Mouse (Mus musculus) liver, adult 2 months (tissue): ENCODE results near the gene Bmp8a. TPM values are rescaled to one million over a fixed set of nuclear protein-coding genes. Genes with fewer than 3 reads are reported as not detected.
A peak's percentile ranks its signal among the peaks of the same experiment; 100 is the strongest.
"Not testable (repeated sequence)": the region's sequence is repeated elsewhere in the genome, so short reads cannot be mapped to it uniquely, and the experiment has no call there.

ENCODE experiments used
- DNase-seq: peaks from one replicate; pipeline ENCODE4 v3.0.0-alpha.2; 2011; ENCODE audit warnings: low read depth, low spot score; ENCODE audit errors: extremely low read depth
- H3K27ac ChIP-seq: fragments of 200-500 bp; replicated peaks from 2 replicates; pipeline ENCODE4 v1.5.1; 2012; ENCODE audit warnings: low read depth, mild to moderate bottlenecking, control low read depth, inconsistent platforms, low read length; ENCODE audit not compliant: insufficient read depth
- H3K27me3 ChIP-seq: fragments of 200-500 bp; 2 replicates; pipeline ENCODE4 v1.6.1; 2012; ENCODE audit warnings: mild to moderate bottlenecking, moderate library complexity, low read length, inconsistent platforms; ENCODE audit not compliant: control insufficient read depth, insufficient read depth
- H3K36me3 ChIP-seq: fragments of 200-500 bp; 2 replicates; pipeline ENCODE4 v1.6.1; 2012; ENCODE audit warnings: low read length, inconsistent platforms; ENCODE audit not compliant: control insufficient read depth, insufficient read depth
- H3K4me1 ChIP-seq: fragments of 200-500 bp; 2 replicates; pipeline ENCODE4 v1.6.1; 2011; ENCODE audit warnings: low read length; ENCODE audit not compliant: control insufficient read depth, insufficient read depth
- H3K4me3 ChIP-seq: fragments of 200-500 bp; 2 replicates; pipeline ENCODE4 v1.5.1; 2011; ENCODE audit warnings: low read depth, mild to moderate bottlenecking, control low read depth, low read length, moderate library complexity; ENCODE audit not compliant: insufficient read depth
- H3K79me2 ChIP-seq: fragments of 200-500 bp; 2 replicates; pipeline ENCODE4 v1.6.1; 2012; ENCODE audit warnings: inconsistent platforms, mild to moderate bottlenecking, low read length, moderate library complexity; ENCODE audit not compliant: control insufficient read depth, insufficient read depth
- H3K9ac ChIP-seq: fragments of 200-500 bp; 2 replicates; pipeline ENCODE4 v1.6.1; 2012; ENCODE audit warnings: low read depth, mild to moderate bottlenecking, control low read depth, inconsistent platforms, low read length
- CTCF ChIP-seq: fragments of 200-500 bp; IDR thresholded peaks from 2 replicates; pipeline ENCODE4 v1.5.1; 2011; ENCODE audit warnings: low read depth, low read length, control low read depth
- POLR2A ChIP-seq: fragments of 200-500 bp; IDR thresholded peaks from 2 replicates; pipeline ENCODE4 v1.6.1; 2011; ENCODE audit warnings: low read length, control low read depth; ENCODE audit not compliant: insufficient read depth; ENCODE audit errors: extremely low read depth
- WGBS: fragments of 180-500 bp; shearing (Covaris S2); methylation state at CpG from one replicate; pipeline ENCODE4 v1.1.7; 2018; 5-methylcytosine and 5-hydroxymethylcytosine counted together
- polyA plus RNA-seq: library from polyadenylated mRNA; depleted of rRNA; stranded (reverse); fragments of >200 nt; gene quantifications from 2 replicates; pipeline ENCODE4 v1.2.3, GENCODE M21; 2012
- total RNA-seq: library from RNA; depleted of rRNA; stranded (reverse); fragments of >200 nt; gene quantifications from 2 replicates; pipeline ENCODE4 v1.2.3, GENCODE M21; 2014

Gene Bmp8a
- total and polyA plus RNA-seq, 2 experiments, result not detected

- H3K9ac ChIP-seq, result no peak overlapping the region
- no peak overlapping the region for H3K27ac ChIP-seq
- no peaks in the 10 kb centered on the region for H3K27me3 ChIP-seq
- H3K4me1 ChIP-seq, result no peaks in the 10 kb centered on the region
- DNase-seq, result peak; percentile 37
- H3K79me2 ChIP-seq, result no peaks in the 10 kb centered on the region
- TF ChIP-seq CTCF (no peak), POLR2A (no peak)
- peaks cover 61% of the 10 kb centered on the region for H3K36me3 ChIP-seq
- H3K4me3 ChIP-seq, result no peak overlapping the region
- WGBS, result 63% methylated on average over 7 of the region's 7 CpGs
Measured at GRCm38 (mm10) chr4:123293661-123294443, 49.2 kb downstream of the Bmp8a start.

GRCm38 (mm10) chr4:123292989-123293388 lies 50.1 kb downstream of the Bmp8a start:
- TF ChIP-seq POLR2A (no peak), CTCF (no peak)
- WGBS, result 86% methylated on average over 7 of the region's 7 CpGs
- H3K9ac ChIP-seq, result no peak overlapping the region
- H3K27me3 ChIP-seq, result no peaks in the 10 kb centered on the region
- H3K4me1 ChIP-seq, result no peaks in the 10 kb centered on the region
- H3K36me3 ChIP-seq, result peaks cover 63% of the 10 kb centered on the region
- no peak overlapping the region for H3K4me3 ChIP-seq
- no peak overlapping the region for H3K27ac ChIP-seq
- no peak for DNase-seq
- no peaks in the 10 kb centered on the region for H3K79me2 ChIP-seq

GRCm38 (mm10) chr4:123292390-123292789 lies 50.7 kb downstream of the Bmp8a start:
- H3K9ac ChIP-seq, result no peak overlapping the region
- H3K36me3 ChIP-seq, result peaks cover 62% of the 10 kb centered on the region

GRCm38 (mm10) chr4:123289038-123289437 lies 54.0 kb downstream of the Bmp8a start:
- peaks cover 13% of the 10 kb centered on the region for H3K4me1 ChIP-seq
- 93% methylated on average over 12 of the region's 12 CpGs for WGBS
- peaks cover 55% of the 10 kb centered on the region for H3K36me3 ChIP-seq
- no peak overlapping the region for H3K9ac ChIP-seq
- H3K27ac ChIP-seq, result no peak overlapping the region
- peaks cover 7% of the 10 kb centered on the region; the same call in 1 of the 2 replicates for H3K79me2 ChIP-seq
- no peak overlapping the region for H3K4me3 ChIP-seq
- no peak for DNase-seq
- TF ChIP-seq POLR2A, result no peak
- no peak for TF ChIP-seq CTCF
- H3K27me3 ChIP-seq, result no peaks in the 10 kb centered on the region

More at GRCm38 (mm10) chr4:123292390-123292789, 50.7 kb downstream of the Bmp8a start:
- no peaks in the 10 kb centered on the region for H3K4me1 ChIP-seq
- no peaks in the 10 kb centered on the region for H3K79me2 ChIP-seq
- no peaks in the 10 kb centered on the region for H3K27me3 ChIP-seq
- no peak overlapping the region for H3K4me3 ChIP-seq
- no peak for DNase-seq
- WGBS, result 94% methylated on average over 3 of the region's 3 CpGs
- no peak overlapping the region for H3K27ac ChIP-seq
- TF ChIP-seq POLR2A (no peak), CTCF (no peak)

- no peak overlapping the region for H3K27ac ChIP-seq
- no peaks in the 10 kb centered on the region for H3K27me3 ChIP-seq
- no peak overlapping the region for H3K4me3 ChIP-seq
- H3K9ac ChIP-seq, result no peak overlapping the region
- H3K79me2 ChIP-seq, result peaks cover 10% of the 10 kb centered on the region; the same call in 1 of the 2 replicates
- peaks cover 14% of the 10 kb centered on the region for H3K4me1 ChIP-seq
- 84% methylated on average over 2 of the region's 2 CpGs for WGBS
- peaks cover 34% of the 10 kb centered on the region for H3K36me3 ChIP-seq
- TF ChIP-seq CTCF, result no peak
- TF ChIP-seq POLR2A, result no peak
- DNase-seq, result no peak
Measured at GRCm38 (mm10) chr4:123286790-123287189, 56.3 kb downstream of the Bmp8a start.

- DNase-seq, result peak; percentile 23
- Histone ChIP-seq H3K36me3 (peaks cover 26% of the 10 kb centered on the region), H3K27ac (no peak overlapping the region), H3K27me3 (no peaks in the 10 kb centered on the region), H3K9ac (peak overlapping the region; percentile 10; the same call in 1 of the 2 replicates), H3K79me2 (peaks cover 10% of the 10 kb centered on the region; the same call in 1 of the 2 replicates), H3K4me1 (peaks cover 14% of the 10 kb centered on the region), H3K4me3 (no peak overlapping the region)
- WGBS, result 66% methylated on average over 6 of the region's 6 CpGs
- TF ChIP-seq CTCF (no peak), POLR2A (no peak)
Measured at GRCm38 (mm10) chr4:123284731-123285624, 58.1 kb downstream of the Bmp8a start.

GRCm38 (mm10) chr4:123283675-123284064 lies 59.4 kb downstream of the Bmp8a start:
- DNase-seq, result peak; percentile 41
- not testable (repeated sequence) for H3K27ac ChIP-seq, H3K79me2 ChIP-seq, H3K27me3 ChIP-seq
- Histone ChIP-seq H3K36me3 (peaks cover 17% of the 10 kb centered on the region; the same call in 1 of the 2 replicates), H3K4me1 (peaks cover 14% of the 10 kb centered on the region), H3K9ac (peak overlapping the region; percentile 26), H3K4me3 (peak overlapping the region; percentile 73)
- WGBS, result 1% methylated on average over 15 of the region's 15 CpGs

- peaks cover 12% of the 10 kb centered on the region; the same call in 1 of the 2 replicates for H3K36me3 ChIP-seq
- not testable (repeated sequence) for H3K27me3 ChIP-seq, DNase-seq, H3K79me2 ChIP-seq
- H3K4me3 ChIP-seq, result peak overlapping the region; percentile 73
- H3K4me1 ChIP-seq, result peaks cover 14% of the 10 kb centered on the region
- H3K9ac ChIP-seq, result peak overlapping the region; percentile 77
- 1% methylated on average over 46 of the region's 55 CpGs for WGBS
- peak overlapping the region; percentile 64 for H3K27ac ChIP-seq
Measured at GRCm38 (mm10) chr4:123282915-123283674, 60.0 kb downstream of the Bmp8a start.
